Mouse (Mus musculus) adrenal gland, adult 2 months (tissue): ENCODE measurements around the gene Tomm40l. TPM values are rescaled to one million over a fixed set of nuclear protein-coding genes. Genes with fewer than 3 reads are reported as not detected.

ENCODE experiments used
- DNase-seq: peaks from one replicate; pipeline ENCODE4 v3.0.0; 2021
- polyA plus RNA-seq: library from polyadenylated mRNA; depleted of rRNA; stranded (reverse); fragments of >200 nt; gene quantifications from 2 replicates; pipeline ENCODE4 v1.2.3, GENCODE M21; 2012; rRNA removed
- total RNA-seq, 2 experiments: library from RNA; stranded (reverse); gene quantifications; 2 replicates each; pipeline ENCODE4 v1.2.3; 2021

Tomm40l gene
- total and polyA plus RNA-seq, 3 experiments: 34.4 to 63.1 (median 37.2) TPM

GRCm38 (mm10) chr1:171193911-171194830 lies 28.1 kb downstream of the Tomm40l start:
- no peak for DNase-seq

DNA sequence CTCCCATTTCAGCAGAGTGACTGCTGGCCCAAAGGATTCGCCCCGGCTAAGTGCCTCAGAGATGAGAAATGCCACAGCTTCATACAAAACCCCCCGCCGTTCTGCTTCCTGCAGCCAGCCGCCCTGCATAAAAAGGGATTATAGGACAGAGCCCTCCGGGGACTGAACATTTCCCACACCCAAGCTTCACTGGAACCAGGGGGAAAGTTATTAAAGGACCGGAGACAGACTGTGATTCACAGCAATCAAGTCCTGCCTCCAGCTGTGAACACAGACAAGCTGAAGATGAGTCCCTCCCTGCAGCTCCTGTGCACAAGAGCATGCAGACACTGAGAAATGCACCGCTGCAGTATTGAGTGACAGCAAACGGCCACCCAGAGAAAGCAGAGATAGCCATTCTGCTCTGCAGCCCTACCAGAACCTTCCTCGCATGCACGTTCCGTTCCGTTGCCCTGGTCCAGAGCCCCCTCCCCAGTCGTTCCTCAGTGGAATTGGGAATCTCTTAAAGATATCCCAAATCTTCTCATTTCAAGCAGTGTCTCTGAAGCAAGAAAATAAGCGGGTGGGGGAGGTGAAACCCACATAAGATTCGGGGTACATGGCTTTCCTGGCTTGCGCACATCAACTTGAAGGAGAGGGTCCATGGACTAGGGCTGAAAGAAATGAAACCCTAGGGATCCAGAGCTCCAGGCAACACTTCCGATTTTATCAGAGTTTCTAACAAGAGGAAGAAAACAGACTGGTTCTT lies 29.0 kb downstream of the Tomm40l start:
- peak; percentile 41 for DNase-seq

DNA sequence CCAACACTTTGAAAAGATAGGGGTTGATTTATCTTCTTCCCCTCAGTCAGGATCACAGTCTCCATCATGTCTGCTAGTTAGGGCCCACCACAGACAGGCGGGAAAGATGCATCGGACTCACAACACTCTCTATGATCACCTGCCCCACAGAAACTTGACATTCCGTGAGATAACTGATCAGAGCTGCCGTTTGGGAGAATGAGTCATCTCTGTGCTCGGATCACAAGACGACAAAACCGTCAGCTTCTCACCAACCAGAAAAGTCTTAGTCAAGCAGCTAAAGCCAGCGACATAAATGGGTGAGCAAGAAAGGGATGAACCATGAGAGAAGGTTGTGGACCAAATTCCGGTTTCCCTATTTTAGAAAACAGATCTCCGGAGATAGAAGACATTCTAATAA lies 30.0 kb downstream of the Tomm40l start:
- peak; percentile 30 for DNase-seq

DNA sequence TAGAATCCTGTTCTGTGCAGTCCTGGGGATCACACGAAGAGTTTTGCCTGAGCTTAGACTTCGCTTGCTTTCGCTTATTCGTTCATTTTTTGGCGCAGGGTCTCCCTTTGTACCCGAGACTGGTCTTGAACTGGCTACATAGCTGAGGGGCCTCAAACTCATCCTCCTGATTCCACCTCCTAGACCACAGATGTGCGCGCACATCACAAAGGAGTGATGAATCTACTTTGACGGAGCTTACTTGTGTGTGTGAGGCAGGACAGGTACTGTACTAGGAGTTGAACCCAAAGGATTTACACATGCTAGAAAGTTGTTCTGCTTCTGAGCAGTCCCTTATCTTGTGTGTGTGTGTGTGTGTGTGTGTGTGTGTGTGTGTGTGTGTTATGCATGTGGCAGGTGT lies 31.5 kb downstream of the Tomm40l start:
- DNase-seq: no peak

DNA sequence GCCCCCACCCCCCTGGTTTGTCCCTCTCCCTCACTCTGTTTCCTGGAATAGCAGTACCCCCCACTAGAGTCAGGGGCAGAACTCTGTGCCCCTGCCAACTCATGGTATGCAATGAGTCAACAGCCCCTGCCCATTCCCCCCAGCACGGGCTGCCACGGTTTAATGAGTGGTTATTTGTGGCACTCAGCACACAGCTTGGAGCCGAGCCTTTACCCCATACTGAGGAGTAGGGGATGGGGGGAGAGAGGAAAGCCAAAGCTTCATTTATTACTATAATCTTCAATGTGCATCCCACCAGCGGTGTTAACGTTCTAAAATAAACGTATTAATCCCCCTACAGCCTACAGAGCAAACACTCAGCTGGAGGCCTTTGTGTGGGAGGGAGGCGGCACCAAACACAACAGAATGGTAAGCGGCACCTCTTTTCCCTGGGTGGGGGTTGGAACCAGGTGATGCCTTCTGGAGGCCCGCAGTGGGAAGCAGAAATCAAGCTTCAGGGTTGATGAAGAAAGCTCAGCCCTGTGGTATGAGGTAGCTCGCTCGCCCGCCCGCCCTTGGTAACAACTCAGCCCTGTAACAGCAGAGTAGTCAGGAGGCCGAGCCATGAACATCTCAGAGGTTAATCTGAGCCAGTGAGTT lies 32.7 kb downstream of the Tomm40l start:
- peak; percentile 28 for DNase-seq

GRCm38 (mm10) chr1:171189046-171189445 lies 33.3 kb downstream of the Tomm40l start:
- peak; percentile 38 for DNase-seq

DNA sequence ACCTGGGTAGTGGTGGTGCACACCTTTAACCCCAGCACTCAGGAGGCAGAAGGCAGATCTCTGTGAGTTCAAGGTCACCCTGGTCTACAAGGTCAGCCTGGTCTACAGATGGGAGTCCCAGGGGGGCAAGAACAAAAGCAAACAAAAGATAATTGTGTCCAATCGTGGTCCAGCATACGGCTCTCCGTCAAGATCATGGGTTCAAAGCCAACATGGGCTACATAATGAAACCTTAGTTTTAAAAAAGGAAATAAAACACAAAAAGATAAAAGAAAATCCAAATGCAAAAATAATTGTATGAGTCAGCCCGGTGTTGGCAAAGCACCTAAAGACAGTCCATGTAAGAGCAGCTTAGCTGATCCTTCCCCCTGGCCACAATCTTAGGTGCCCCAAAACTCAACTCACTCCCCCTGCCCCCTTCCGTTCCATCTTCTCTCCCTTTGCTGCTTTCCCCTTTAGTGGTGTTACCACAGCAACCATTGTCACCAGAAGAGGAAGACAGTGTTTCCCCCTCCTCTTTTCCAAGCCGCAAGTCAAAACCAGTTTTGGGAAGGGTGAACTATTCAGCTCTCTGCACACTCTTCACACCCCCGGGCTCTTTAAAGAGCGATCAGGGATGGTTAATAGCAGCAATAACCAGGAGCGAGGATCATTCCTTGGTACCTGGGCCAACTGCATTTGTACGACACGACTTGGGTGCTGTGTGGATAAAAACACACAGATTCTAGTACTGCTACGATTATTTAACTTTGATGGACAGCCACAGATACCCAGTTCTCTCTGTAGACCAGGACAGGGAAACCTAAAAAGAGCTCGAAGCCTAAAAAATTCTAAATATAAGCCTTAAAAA lies 34.2 kb downstream of the Tomm40l start:
- no peak for DNase-seq

DNA sequence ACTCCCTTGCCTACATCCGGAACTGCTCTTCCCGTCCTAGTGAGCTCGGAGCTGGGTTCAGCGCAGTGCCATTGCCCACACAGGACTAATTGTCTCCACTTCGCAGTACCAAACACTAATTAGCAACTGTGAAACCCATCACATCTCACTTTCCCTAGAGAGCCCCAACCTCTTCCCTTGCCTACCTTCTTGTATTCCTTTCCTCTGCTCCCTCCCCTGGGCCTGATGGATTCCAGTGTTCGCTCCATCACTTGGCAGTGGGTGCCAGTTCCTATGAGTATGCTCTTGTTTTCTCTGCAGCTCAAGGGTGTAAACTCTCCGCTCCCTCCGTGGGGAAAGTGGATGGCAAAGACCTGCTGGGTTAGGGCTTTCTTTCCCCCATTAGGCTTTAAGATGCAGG lies 36.7 kb downstream of the Tomm40l start:
- DNase-seq: no peak

DNA sequence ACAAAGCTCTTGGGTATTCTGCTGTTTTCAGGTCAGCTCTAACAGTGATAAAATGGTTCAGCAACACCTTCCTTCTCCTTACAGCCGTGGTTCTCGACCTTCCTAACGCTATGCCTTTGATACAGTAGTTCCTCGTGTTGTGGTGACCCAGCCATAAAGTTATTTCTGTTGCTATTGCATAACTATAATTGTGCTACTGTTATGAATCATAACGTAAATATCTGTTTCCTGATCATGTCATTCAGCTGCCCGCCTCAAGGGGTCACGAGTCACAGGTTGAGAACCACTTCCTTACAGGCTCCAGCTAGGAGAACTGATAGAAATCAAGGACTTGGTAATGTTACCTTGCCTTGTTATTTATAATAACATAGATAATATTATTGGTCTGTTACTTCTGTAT lies 38.0 kb downstream of the Tomm40l start:
- DNase-seq: peak; percentile 60

DNA sequence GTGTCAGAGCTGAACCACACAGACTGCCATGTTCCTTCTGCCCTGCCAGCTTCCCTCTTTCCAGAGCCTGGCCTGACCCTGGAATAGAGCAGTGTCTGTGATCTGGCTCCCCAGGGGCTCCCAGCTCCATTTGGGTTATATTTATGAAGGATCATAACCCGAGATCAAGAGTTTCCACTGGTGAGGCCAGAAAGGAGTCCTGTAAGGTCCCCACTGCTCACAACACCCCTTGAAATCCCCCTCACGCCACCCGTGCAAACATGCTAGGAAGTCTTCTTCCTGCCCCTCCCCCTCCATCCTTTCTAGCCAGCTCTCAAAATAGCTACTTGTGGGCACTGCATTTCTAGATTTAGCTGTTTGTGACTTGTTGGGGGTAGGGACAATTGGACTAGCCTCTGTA lies 38.7 kb downstream of the Tomm40l start:
- peak; percentile 27 for DNase-seq

- DNase-seq: no peak
These were observed 39.3 kb downstream of the Tomm40l start for GRCm38 (mm10) chr1:171183025-171183424.

DNA sequence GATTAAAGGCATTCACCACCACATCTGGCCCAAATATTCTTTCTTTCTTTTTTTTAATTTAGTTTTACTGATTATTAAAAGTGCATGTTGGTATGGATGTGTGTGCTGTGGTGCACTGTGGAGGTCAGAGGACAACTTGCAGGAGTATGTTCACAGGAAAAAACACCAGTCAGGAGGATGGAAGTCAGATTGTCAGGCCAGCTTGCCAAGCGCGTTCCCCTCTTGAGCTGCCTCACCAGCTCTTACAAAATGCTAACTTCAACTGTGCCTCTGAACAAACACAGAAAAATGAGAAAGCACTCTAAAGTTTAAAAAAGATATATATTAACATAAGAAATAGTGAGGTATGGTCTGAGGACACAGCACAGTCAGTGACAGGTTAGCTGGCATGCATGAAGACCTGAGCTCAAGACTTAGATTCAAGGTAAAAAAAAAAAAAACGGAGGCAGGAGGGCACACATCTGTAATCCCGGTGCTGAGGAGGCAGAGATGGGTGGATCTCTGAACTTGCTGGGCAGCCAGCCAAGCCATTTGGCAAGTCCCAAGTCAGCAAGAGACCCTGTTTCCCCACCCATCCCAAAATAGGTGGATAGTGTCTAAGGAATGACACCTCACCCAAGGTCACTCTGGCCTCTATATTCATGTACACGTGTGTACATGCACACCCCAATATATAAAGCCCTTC lies 42.7 kb downstream of the Tomm40l start:
- DNase-seq: no peak

- no peak for DNase-seq
These were observed 49.5 kb downstream of the Tomm40l start for GRCm38 (mm10) chr1:171172779-171173178.

GRCm38 (mm10) chr1:171171138-171171537 lies 51.2 kb downstream of the Tomm40l start:
- DNase-seq: no peak

GRCm38 (mm10) chr1:171169913-171170312 lies 52.4 kb downstream of the Tomm40l start:
- no peak for DNase-seq

DNA sequence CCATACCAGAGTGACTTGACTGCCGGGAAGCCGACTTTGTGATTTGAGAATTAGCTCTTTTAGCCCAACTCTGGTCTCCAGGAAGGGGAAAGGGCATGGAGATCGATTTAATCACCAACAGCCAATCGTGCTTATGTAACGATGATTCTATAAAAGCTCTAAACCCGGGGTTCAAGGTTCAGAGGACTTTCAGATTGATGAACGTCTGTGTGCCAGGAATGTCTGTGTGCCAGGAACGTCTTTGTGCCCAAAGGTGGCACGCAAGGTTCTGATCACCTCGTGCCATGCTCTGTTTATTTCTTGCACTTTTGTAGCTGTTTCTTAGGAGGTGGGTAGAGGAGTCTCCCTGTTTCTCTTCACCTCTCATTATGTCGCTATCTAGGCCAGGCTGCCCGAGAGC lies 53.4 kb downstream of the Tomm40l start:
- DNase-seq: no peak

Other genes starting within 250 kb of the Tomm40l start
- 1 to 10 TPM; 7.6 to 8.3 TPM for gene Fcgr2b, start 246.0 kb downstream of the Tomm40l start, total RNA-seq
- 4.0 and 4.2 TPM in 2 replicates for gene Fcgr2b, start 246.0 kb downstream of the Tomm40l start, polyA plus RNA-seq
- 1 to 10 TPM; 5.1 to 6.9 TPM for gene Fcgr4, start 203.6 kb downstream of the Tomm40l start, total RNA-seq
- 1.6 and 2.0 TPM in 2 replicates for gene Fcgr4, start 203.6 kb downstream of the Tomm40l start, polyA plus RNA-seq
- gene Fcgr3, start 157.6 kb downstream of the Tomm40l start, total RNA-seq: 10 to 100 TPM; 16.4 to 17.7 TPM
- gene Fcgr3, start 157.6 kb downstream of the Tomm40l start, polyA plus RNA-seq: 5.4 and 5.5 TPM in 2 replicates
- gene Cfap126, start 108.6 kb downstream of the Tomm40l start, total RNA-seq: 1 to 10 TPM; 2.7 to 3.1 TPM
- gene Cfap126, start 108.6 kb downstream of the Tomm40l start, polyA plus RNA-seq: 2.2 and 3.1 TPM in 2 replicates
- 100 to 1,000 TPM; 415 to 526 TPM for gene Sdhc, start 71.9 kb downstream of the Tomm40l start, total RNA-seq
- 125 and 156 TPM in 2 replicates for gene Sdhc, start 71.9 kb downstream of the Tomm40l start, polyA plus RNA-seq
- 1 to 10 TPM in 1 of 2 experiments, under 1 TPM in 1; 0.49 to 1.5 TPM for gene Mpz, start 71.8 kb downstream of the Tomm40l start, total RNA-seq
- 1.7 and 5.1 TPM in 2 replicates for gene Mpz, start 71.8 kb downstream of the Tomm40l start, polyA plus RNA-seq
- 10 to 100 TPM; 42.6 to 54.7 TPM for gene Pcp4l1, start 26.2 kb downstream of the Tomm40l start, total RNA-seq
- 68.9 and 73.5 TPM in 2 replicates for gene Pcp4l1, start 26.2 kb downstream of the Tomm40l start, polyA plus RNA-seq
- gene Nr1i3, start 8.5 kb downstream of the Tomm40l start, total RNA-seq: under 1 TPM in 1 of 2 experiments, not detected in 1; 0.40 TPM
- gene Nr1i3, start 8.5 kb downstream of the Tomm40l start, polyA plus RNA-seq: not detected in 2 replicates
- 10 to 100 TPM in 1 of 2 experiments, 1 to 10 TPM in 1; 4.5 to 48.6 TPM for gene Apoa2, start 2.5 kb upstream of the Tomm40l start, total RNA-seq
- gene Apoa2, start 2.5 kb upstream of the Tomm40l start, polyA plus RNA-seq: 7.8 TPM in 1 of 2 replicates, not detected in the other
- gene Fcer1g, start 11.9 kb upstream of the Tomm40l start, total RNA-seq: 10 to 100 TPM; 22.9 to 31.2 TPM
- gene Fcer1g, start 11.9 kb upstream of the Tomm40l start, polyA plus RNA-seq: 56.0 and 66.2 TPM in 2 replicates
- gene Adamts4, start 27.9 kb upstream of the Tomm40l start, total RNA-seq: 1 to 10 TPM; 1.1 to 1.3 TPM
- gene Adamts4, start 27.9 kb upstream of the Tomm40l start, polyA plus RNA-seq: 1.7 and 2.8 TPM in 2 replicates
- 100 to 1,000 TPM; 558 to 829 TPM for gene Ndufs2, start 28.9 kb upstream of the Tomm40l start, total RNA-seq
- gene Ndufs2, start 28.9 kb upstream of the Tomm40l start, polyA plus RNA-seq: 210 and 224 TPM in 2 replicates
- 10 to 100 TPM; 30.3 to 33.4 TPM for gene B4galt3, start 47.8 kb upstream of the Tomm40l start, total RNA-seq
- gene B4galt3, start 47.8 kb upstream of the Tomm40l start, polyA plus RNA-seq: 53.0 and 56.7 TPM in 2 replicates
- 10 to 100 TPM; 28.6 to 32.2 TPM for gene Ppox, start 58.7 kb upstream of the Tomm40l start, total RNA-seq
- 44.2 and 55.0 TPM in 2 replicates for gene Ppox, start 58.7 kb upstream of the Tomm40l start, polyA plus RNA-seq
- gene Usp21, start 65.5 kb upstream of the Tomm40l start, total RNA-seq: 10 to 100 TPM; 37.5 to 44.9 TPM
- 61.3 and 61.5 TPM in 2 replicates for gene Usp21, start 65.5 kb upstream of the Tomm40l start, polyA plus RNA-seq
- gene Ufc1, start 72.5 kb upstream of the Tomm40l start, total RNA-seq: 100 to 1,000 TPM; 121 to 170 TPM
- 19.9 and 20.1 TPM in 2 replicates for gene Ufc1, start 72.5 kb upstream of the Tomm40l start, polyA plus RNA-seq
- 10 to 100 TPM; 31.7 to 33.5 TPM for gene Dedd, start 106.6 kb upstream of the Tomm40l start, total RNA-seq
- gene Dedd, start 106.6 kb upstream of the Tomm40l start, polyA plus RNA-seq: 19.9 and 20.0 TPM in 2 replicates
- 10 to 100 TPM; 82.6 to 92.9 TPM for gene Nit1, start 123.1 kb upstream of the Tomm40l start, total RNA-seq
- gene Nit1, start 123.1 kb upstream of the Tomm40l start, polyA plus RNA-seq: 70.1 and 74.7 TPM in 2 replicates
- 100 to 1,000 TPM; 154 TPM for gene Pfdn2, start 123.2 kb upstream of the Tomm40l start, total RNA-seq
- 3.5 and 4.0 TPM in 2 replicates for gene Pfdn2, start 123.2 kb upstream of the Tomm40l start, polyA plus RNA-seq
- gene Klhdc9, start 138.3 kb upstream of the Tomm40l start, total RNA-seq: 1 to 10 TPM; 1.1 to 3.8 TPM
- 3.3 and 4.3 TPM in 2 replicates for gene Klhdc9, start 138.3 kb upstream of the Tomm40l start, polyA plus RNA-seq
- under 1 TPM; 0.09 to 0.14 TPM for gene Nectin4, start 147.6 kb upstream of the Tomm40l start, total RNA-seq
- 0.20 and 0.21 TPM in 2 replicates for gene Nectin4, start 147.6 kb upstream of the Tomm40l start, polyA plus RNA-seq
- 1 to 10 TPM; 2.7 to 4.1 TPM for gene Arhgap30, start 166.4 kb upstream of the Tomm40l start, total RNA-seq
- gene Arhgap30, start 166.4 kb upstream of the Tomm40l start, polyA plus RNA-seq: 2.3 and 2.6 TPM in 2 replicates
- gene Usf1, start 188.8 kb upstream of the Tomm40l start, total RNA-seq: 10 to 100 TPM; 50.9 to 68.8 TPM
- 71.6 and 85.0 TPM in 2 replicates for gene Usf1, start 188.8 kb upstream of the Tomm40l start, polyA plus RNA-seq
- 1 to 10 TPM; 3.0 to 5.0 TPM for gene Tstd1, start 196.4 kb upstream of the Tomm40l start, total RNA-seq
- 0.49 and 0.99 TPM in 2 replicates for gene Tstd1, start 196.4 kb upstream of the Tomm40l start, polyA plus RNA-seq
- gene F11r, start 215.0 kb upstream of the Tomm40l start, total RNA-seq: 10 to 100 TPM; 29.7 to 45.8 TPM
- gene F11r, start 215.0 kb upstream of the Tomm40l start, polyA plus RNA-seq: 23.5 and 25.1 TPM in 2 replicates